Comparison of ENCODE assay signal across 21 mouse cellular contexts in genomic region chr11:20206626-20207223, GRCm38 (mm10). TPM values are rescaled to one million over a fixed set of nuclear protein-coding genes. Genes with fewer than 3 reads are reported as not detected.
DNase-seq lines count a peak whose midpoint lies in the region; ATAC-seq and TF ChIP-seq lines count a peak whose summit lies in the region.
"Had no signal": no experiment of that assay in that cellular context is flagged by ENCODE, and none has a peak within 500 bp of the region (broad histone marks: within the 10 kb centered on the region; RNA-seq: fewer than 3 reads in every experiment).

No protein-coding gene starts in this region.

- H3K4me2 ChIP-seq in heart, embryonic 13.5 days, result peak overlapping the region; percentile 0; the same call in 1 of the 2 replicates
- peak overlapping the region; percentile 3; the same call in 1 of the 2 replicates for H3K4me2 ChIP-seq in liver, postnatal 0 days (ENCODE audit: low read depth, low read length)
- H3K4me2 ChIP-seq in liver, embryonic 11.5 days, result no peak overlapping the region
- H3K4me2 ChIP-seq: intestine, embryonic 15.5 days; kidney, embryonic 15.5 days; limb, embryonic 15.5 days; stomach, embryonic 15.5 days had no signal

- H3K27ac ChIP-seq in heart, embryonic 13.5 days (replicated peaks), result peak overlapping the region; percentile 16; the same call in 1 of the 2 replicates
- H3K27ac ChIP-seq in liver, postnatal 0 days (ENCODE audit: low read depth), result no peak overlapping the region
- no peak overlapping the region for H3K27ac ChIP-seq in liver, embryonic 11.5 days (ENCODE audit: low read depth, low read length)
- no peak overlapping the region for H3K27ac ChIP-seq in limb, embryonic 10.5 days
- H3K27ac ChIP-seq: hindbrain, embryonic 10.5 days; intestine, embryonic 15.5 days; kidney, embryonic 15.5 days; left cerebral cortex, adult 2 months; limb, embryonic 15.5 days; stomach, embryonic 15.5 days had no signal

- no peaks in the 10 kb centered on the region for H3K9me3 ChIP-seq in heart, embryonic 13.5 days
- H3K9me3 ChIP-seq in liver, postnatal 0 days (ENCODE audit: low read length), result no peaks in the 10 kb centered on the region
- no peaks in the 10 kb centered on the region for H3K9me3 ChIP-seq in liver, embryonic 11.5 days (ENCODE audit: control insufficient read depth, low read length)
- H3K9me3 ChIP-seq in limb, embryonic 10.5 days (replicated peaks), result no peaks in the 10 kb centered on the region
- H3K9me3 ChIP-seq: hindbrain, embryonic 10.5 days; intestine, embryonic 15.5 days; kidney, embryonic 15.5 days; limb, embryonic 15.5 days; stomach, embryonic 15.5 days had no signal

- no peak for TF ChIP-seq CTCF in liver, postnatal 0 days (IDR thresholded peaks at IDR 0.05; ENCODE audit: low read depth)

- no peaks in the 10 kb centered on the region for H3K27me3 ChIP-seq in heart, embryonic 13.5 days (replicated peaks)
- H3K27me3 ChIP-seq in liver, postnatal 0 days (ENCODE audit: insufficient read depth, low read length), result no peaks in the 10 kb centered on the region
- no peaks in the 10 kb centered on the region for H3K27me3 ChIP-seq in liver, embryonic 11.5 days (replicated peaks; ENCODE audit: control insufficient read depth, insufficient read depth, low read length)
- no peaks in the 10 kb centered on the region for H3K27me3 ChIP-seq in limb, embryonic 10.5 days (ENCODE audit: low read depth, poor library complexity, severe bottlenecking)
- H3K27me3 ChIP-seq: intestine, embryonic 15.5 days; kidney, embryonic 15.5 days; limb, embryonic 15.5 days; stomach, embryonic 15.5 days had no signal

- 27% methylated on average over 2 of the region's 2 CpGs for whole genome bisulfite sequencing in heart, embryonic 13.5 days
- 43% methylated on average over 2 of the region's 2 CpGs for WGBS in liver, postnatal 0 days (ENCODE audit: insufficient replicate concordance)
- WGBS in liver, embryonic 11.5 days, result 40% methylated on average over 2 of the region's 2 CpGs
- WGBS in limb, embryonic 10.5 days, result 88% methylated on average over 2 of the region's 2 CpGs

- no peak for DNase-seq in heart, adult 8-10 months (ENCODE audit: low spot score)
- no peak for DNase-seq in liver, postnatal 0 days
- no peak for DNase-seq in liver, embryonic 11.5 days (ENCODE audit: low spot score)
- peak; percentile 32 for DNase-seq in MN1 (ENCODE audit: low spot score)
- no peak for DNase-seq in limb, embryonic 10.5 days (ENCODE audit: low spot score)
- DNase-seq: adrenal gland, postnatal 25 days; cerebellum, adult 11 months; cerebellum, adult 9-11 months; kidney, postnatal 4 days; lung, adult 18-20 months; lung, postnatal 10 days; thymus, postnatal 25 days had no signal

- peaks cover 3% of the 10 kb centered on the region; the same call in 1 of the 2 replicates for H3K36me3 ChIP-seq in heart, embryonic 13.5 days
- peaks cover 12% of the 10 kb centered on the region for H3K36me3 ChIP-seq in liver, postnatal 0 days (replicated peaks; ENCODE audit: insufficient read depth, low read length)
- H3K36me3 ChIP-seq in liver, embryonic 11.5 days (ENCODE audit: control insufficient read depth, insufficient read depth, low read length), result no peaks in the 10 kb centered on the region; the same call in 1 of the 2 replicates
- H3K36me3 ChIP-seq in limb, embryonic 10.5 days, result peaks cover 15% of the 10 kb centered on the region
- H3K36me3 ChIP-seq: intestine, embryonic 15.5 days; stomach, embryonic 15.5 days had no signal

- TF ChIP-seq EP300 in liver, postnatal 0 days (IDR thresholded peaks at IDR 0.05; ENCODE audit: low read depth), result no peak

- H3K4me1 ChIP-seq in heart, embryonic 13.5 days, result peaks cover 82% of the 10 kb centered on the region
- peaks cover 41% of the 10 kb centered on the region for H3K4me1 ChIP-seq in liver, postnatal 0 days (ENCODE audit: insufficient read depth)
- H3K4me1 ChIP-seq in liver, embryonic 11.5 days (replicated peaks; ENCODE audit: control insufficient read depth, insufficient read depth, low read length), result peaks cover 39% of the 10 kb centered on the region
- peaks cover 24% of the 10 kb centered on the region for H3K4me1 ChIP-seq in limb, embryonic 10.5 days

- peak overlapping the region; percentile 1; the same call in 1 of the 2 replicates for H3K9ac ChIP-seq in heart, embryonic 13.5 days
- H3K9ac ChIP-seq in liver, postnatal 0 days (replicated peaks), result no peak overlapping the region
- no peak overlapping the region for H3K9ac ChIP-seq in liver, embryonic 11.5 days (ENCODE audit: low read depth, low read length)
- H3K9ac ChIP-seq: intestine, embryonic 15.5 days; kidney, embryonic 15.5 days; limb, embryonic 15.5 days; stomach, embryonic 15.5 days had no signal

- ATAC-seq in heart, embryonic 13.5 days (ENCODE audit: extremely low read depth, insufficient number of reproducible peaks, low FRiP score, low TSS enrichment), result no peak
- ATAC-seq in liver, postnatal 0 days, result no peak
- ATAC-seq in liver, embryonic 11.5 days (replicated peaks; ENCODE audit: low FRiP score), result no peak
- ATAC-seq in megakaryocyte-erythroid progenitor cell, adult 5-6 weeks (replicated peaks; ENCODE audit: low FRiP score, low TSS enrichment, poor library complexity, severe bottlenecking), result peak; percentile 54
- ATAC-seq: hindbrain, embryonic 16.5 days; intestine, embryonic 15.5 days had no signal

- H3K4me3 ChIP-seq in heart, embryonic 13.5 days, result no peak overlapping the region
- H3K4me3 ChIP-seq in liver, postnatal 0 days (ENCODE audit: low read depth, low read length), result no peak overlapping the region
- no peak overlapping the region for H3K4me3 ChIP-seq in liver, embryonic 11.5 days (ENCODE audit: low read depth, low read length)
- no peak overlapping the region for H3K4me3 ChIP-seq in limb, embryonic 10.5 days
- H3K4me3 ChIP-seq: hindbrain, embryonic 10.5 days; intestine, embryonic 15.5 days; kidney, embryonic 15.5 days; left cerebral cortex, adult 2 months; limb, embryonic 15.5 days; stomach, embryonic 15.5 days had no signal

RNA-seq across cellular contexts. Expression of gene Rab1a, which starts 5.5 kb away (rescaled TPM):
- polyA plus RNA-seq in heart, embryonic 13.5 days (2015; fragmentation: Nextera tagmentation; extraction: Ambion mirVana), result 182 and 198 TPM in 2 replicates
- total RNA-seq in heart, adult 8-10 months (2022), result 100 to 1,000 TPM; 116 to 134 (median 127) TPM
- polyA plus RNA-seq in liver, postnatal 0 days (2015; fragmentation: Nextera tagmentation; extraction: Ambion mirVana), result 141 and 143 TPM in 2 replicates
- polyA plus RNA-seq in liver, embryonic 11.5 days (2014; fragmentation: Nextera tagmentation; extraction: Ambion mirVana), result 180 and 186 TPM in 2 replicates
- total RNA-seq in megakaryocyte-erythroid progenitor cell, adult 5-6 weeks (2014; fragmentation: Nextera tagmentation), result 69.5 and 81.8 TPM in 2 replicates
- 61.2 and 68.1 TPM in 2 replicates for total RNA-seq in megakaryocyte-erythroid progenitor cell, adult 5-6 weeks (2017)
- polyA plus RNA-seq in limb, embryonic 10.5 days (2016; fragmentation: Nextera tagmentation; extraction: Ambion mirVana), result 184 and 206 TPM in 2 replicates

RNA-seq across cellular contexts. Expression of gene Cep68, which starts 42.5 kb away (rescaled TPM):
- 28.0 and 28.9 TPM in 2 replicates for polyA plus RNA-seq in heart, embryonic 13.5 days (2015; fragmentation: Nextera tagmentation; extraction: Ambion mirVana)
- 10 to 100 TPM; 41.9 to 47.2 (median 43.2) TPM for total RNA-seq in heart, adult 8-10 months (2022)
- 4.8 and 4.9 TPM in 2 replicates for polyA plus RNA-seq in liver, postnatal 0 days (2015; fragmentation: Nextera tagmentation; extraction: Ambion mirVana)
- polyA plus RNA-seq in liver, embryonic 11.5 days (2014; fragmentation: Nextera tagmentation; extraction: Ambion mirVana), result 25.8 and 27.4 TPM in 2 replicates
- total RNA-seq in megakaryocyte-erythroid progenitor cell, adult 5-6 weeks (2014; fragmentation: Nextera tagmentation), result 22.6 and 22.7 TPM in 2 replicates
- 24.9 and 25.7 TPM in 2 replicates for total RNA-seq in megakaryocyte-erythroid progenitor cell, adult 5-6 weeks (2017)
- 43.7 and 50.8 TPM in 2 replicates for polyA plus RNA-seq in limb, embryonic 10.5 days (2016; fragmentation: Nextera tagmentation; extraction: Ambion mirVana)
